Mouse (Mus musculus): Measurements from ENCODE around the gene Slit3. TPM values are rescaled to one million over a fixed set of nuclear protein-coding genes. Genes with fewer than 3 reads are reported as not detected.
A peak's percentile ranks its signal among the peaks of the same experiment; 100 is the strongest.

The Slit3 gene
- polyA plus RNA-seq, 1 experiment from 2014 or later: 15.0 TPM

DNA sequence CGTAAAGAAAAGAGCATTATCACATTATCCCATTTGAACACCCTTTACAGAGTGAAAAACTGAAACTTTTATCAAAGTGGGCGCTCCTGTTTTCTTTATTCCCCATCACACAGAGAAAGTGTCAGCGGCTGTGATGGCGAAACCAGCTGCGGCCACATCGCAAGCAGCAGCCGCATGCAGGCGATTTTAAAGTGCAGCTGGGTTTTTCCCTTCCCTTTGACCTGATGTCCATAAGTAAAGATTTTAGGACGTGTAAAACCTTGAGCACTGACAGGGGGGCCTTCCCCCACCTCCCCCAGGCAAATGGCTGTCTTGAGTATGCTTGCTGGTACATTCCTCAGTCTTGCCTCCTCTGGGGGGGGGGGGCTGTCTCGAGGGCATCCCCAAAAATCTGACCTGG, 266.8 kb downstream of the Slit3 start:
- H3K27ac ChIP-seq (replicated peaks): no peak overlapping the region
- peaks cover 18% of the 10 kb centered on the region for H3K27me3 ChIP-seq (ENCODE audit: low read depth, poor library complexity, severe bottlenecking)
- no peak overlapping the region for H3K4me3 ChIP-seq
- peaks cover 9% of the 10 kb centered on the region for H3K4me1 ChIP-seq
- DNase-seq (ENCODE audit: low spot score): no peak
- no peaks in the 10 kb centered on the region for H3K9me3 ChIP-seq (replicated peaks)
- no peaks in the 10 kb centered on the region for H3K36me3 ChIP-seq
- 84% methylated on average over 10 of the region's 10 CpGs for WGBS

DNA sequence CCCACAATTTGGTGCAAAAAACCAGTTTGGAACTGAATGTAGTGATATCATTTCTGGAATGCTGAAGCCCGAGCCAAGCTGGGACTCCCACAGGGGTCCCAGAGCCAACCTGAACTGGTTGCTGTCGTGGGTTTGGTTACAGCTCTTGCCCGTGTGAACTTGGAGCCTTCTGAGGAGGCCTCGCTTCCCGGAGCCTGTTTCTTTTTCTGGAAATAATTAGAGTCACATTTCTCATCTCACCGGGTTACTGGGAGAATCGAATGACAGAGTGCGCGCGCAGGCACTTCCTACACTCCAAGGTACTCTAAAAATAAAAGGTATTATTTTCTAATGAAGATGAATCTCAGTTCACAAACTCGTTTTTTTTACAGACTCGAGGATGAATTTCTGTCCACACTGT, 267.4 kb downstream of the Slit3 start:
- H3K4me1 ChIP-seq: peaks cover 9% of the 10 kb centered on the region
- no peaks in the 10 kb centered on the region for H3K9me3 ChIP-seq (replicated peaks)
- DNase-seq (ENCODE audit: low spot score): no peak
- peaks cover 13% of the 10 kb centered on the region for H3K27me3 ChIP-seq (ENCODE audit: low read depth, poor library complexity, severe bottlenecking)
- H3K36me3 ChIP-seq: no peaks in the 10 kb centered on the region
- no peak overlapping the region for H3K27ac ChIP-seq (replicated peaks)
- no peak overlapping the region for H3K4me3 ChIP-seq
- WGBS: 74% methylated on average over 12 of the region's 12 CpGs

DNA sequence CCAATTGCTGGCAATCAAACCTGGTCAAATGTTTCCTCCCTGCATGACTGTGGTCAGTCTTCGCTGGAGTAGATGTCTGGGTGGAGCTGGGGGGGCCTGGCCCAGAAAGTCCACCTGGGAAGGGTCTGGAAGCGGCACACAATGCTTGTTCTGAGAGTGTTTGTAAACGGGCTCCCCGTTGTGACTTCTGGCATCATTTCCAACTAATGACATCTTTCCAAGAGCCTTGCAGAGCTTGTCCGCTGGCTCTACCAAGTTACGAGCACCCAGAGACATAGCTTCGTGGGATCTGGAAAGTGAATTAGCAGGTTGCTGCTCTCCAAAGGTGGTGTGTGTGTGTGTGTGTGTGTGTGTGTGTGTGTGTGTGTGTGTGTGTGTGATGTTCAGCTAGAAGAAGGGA, 268.3 kb downstream of the Slit3 start:
- H3K9me3 ChIP-seq (replicated peaks): no peaks in the 10 kb centered on the region
- peaks cover 9% of the 10 kb centered on the region for H3K4me1 ChIP-seq
- no peak overlapping the region for H3K4me3 ChIP-seq
- no peak for DNase-seq (ENCODE audit: low spot score)
- H3K27me3 ChIP-seq (ENCODE audit: low read depth, poor library complexity, severe bottlenecking): peaks cover 7% of the 10 kb centered on the region
- no peak overlapping the region for H3K27ac ChIP-seq (replicated peaks)
- no peaks in the 10 kb centered on the region for H3K36me3 ChIP-seq
- WGBS: 92% methylated on average over 7 of the region's 7 CpGs

DNA sequence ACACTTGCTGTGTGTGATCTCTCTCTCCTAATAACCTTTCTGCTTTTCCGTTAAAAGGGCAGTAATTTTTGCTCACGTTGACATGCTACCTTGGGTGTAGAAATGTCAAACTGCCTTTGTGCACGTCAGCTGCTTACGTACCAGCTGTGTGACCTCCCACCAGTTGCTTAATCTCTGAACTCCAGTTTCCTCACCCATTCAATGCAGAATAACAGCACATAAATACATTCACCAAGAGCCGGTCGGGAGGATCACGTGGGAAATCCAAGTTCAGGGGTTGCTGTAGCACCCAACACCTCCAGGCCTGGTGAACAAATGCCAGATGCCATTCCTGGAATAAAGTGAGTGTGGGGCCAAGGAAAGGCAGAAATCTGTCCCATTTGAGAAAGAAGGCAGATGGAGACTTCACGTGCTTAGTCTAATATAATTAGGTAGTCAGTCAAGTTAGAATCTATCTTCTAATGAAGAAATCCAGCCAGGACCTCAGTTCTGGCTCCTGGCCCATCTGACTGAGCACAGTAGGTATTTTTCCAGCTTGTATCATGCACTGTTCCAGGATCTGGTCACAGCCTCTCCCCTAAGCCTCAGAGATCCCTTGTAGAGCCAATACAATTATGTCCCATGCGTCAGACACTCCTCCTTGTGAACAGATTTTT, 268.9 kb downstream of the Slit3 start:
- 87% methylated on average over 9 of the region's 9 CpGs for WGBS
- no peak overlapping the region for H3K27ac ChIP-seq (replicated peaks)
- H3K36me3 ChIP-seq: no peaks in the 10 kb centered on the region
- no peak for DNase-seq (ENCODE audit: low spot score)
- peaks cover 9% of the 10 kb centered on the region for H3K4me1 ChIP-seq
- H3K27me3 ChIP-seq (ENCODE audit: low read depth, poor library complexity, severe bottlenecking): peaks cover 6% of the 10 kb centered on the region
- H3K9me3 ChIP-seq (replicated peaks): no peaks in the 10 kb centered on the region
- no peak overlapping the region for H3K4me3 ChIP-seq

DNA sequence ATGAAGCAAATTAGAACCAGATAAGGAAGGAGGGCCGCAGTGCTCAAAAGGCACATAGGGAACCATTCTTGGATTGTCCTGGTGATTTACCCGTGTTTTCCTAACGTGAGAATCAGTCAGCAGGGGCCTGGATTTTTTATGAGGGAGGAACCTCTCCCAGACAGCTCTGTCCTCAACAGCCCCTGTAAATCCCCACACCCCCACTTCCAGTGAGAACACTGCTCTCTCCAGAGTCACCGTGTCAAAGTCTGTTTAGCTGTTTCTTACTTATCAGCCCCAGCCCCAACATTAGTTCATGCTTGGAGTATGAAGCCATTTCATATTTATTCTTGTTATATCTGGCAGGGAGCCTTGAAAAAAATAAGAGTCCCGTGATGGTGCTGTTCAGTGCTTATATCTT, 272.8 kb downstream of the Slit3 start:
- Histone ChIP-seq H3K4me1 (no peaks in the 10 kb centered on the region), H3K4me3 (no peak overlapping the region), H3K9me3 (replicated peaks) (no peaks in the 10 kb centered on the region), H3K27ac (replicated peaks) (no peak overlapping the region), H3K36me3 (no peaks in the 10 kb centered on the region), H3K27me3 (ENCODE audit: low read depth, poor library complexity, severe bottlenecking) (peaks cover 4% of the 10 kb centered on the region; the same call in 1 of the 2 replicates)
- WGBS: 71% methylated on average over 5 of the region's 5 CpGs
- DNase-seq (ENCODE audit: low spot score): no peak

DNA sequence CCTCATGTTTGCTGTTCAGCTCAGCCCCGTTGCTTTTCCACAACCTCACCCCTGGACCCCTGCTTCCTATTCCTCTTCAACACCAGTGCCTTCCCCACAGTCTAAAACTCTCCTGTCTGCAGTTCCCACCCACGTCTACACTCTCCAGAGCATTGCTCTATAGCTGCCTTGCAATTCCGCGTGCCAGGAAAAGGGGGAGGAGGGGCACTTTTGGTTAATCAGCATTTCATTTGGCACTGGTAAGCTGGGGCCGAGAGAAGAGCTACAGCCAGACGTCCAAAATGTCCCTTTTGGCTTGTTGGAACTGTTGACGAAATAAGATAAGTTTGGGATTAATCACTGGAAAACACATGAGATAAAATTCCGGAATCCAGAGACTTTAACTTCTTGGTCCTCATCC, 274.4 kb downstream of the Slit3 start:
- DNase-seq (ENCODE audit: low spot score): no peak
- Histone ChIP-seq H3K27me3 (ENCODE audit: low read depth, poor library complexity, severe bottlenecking) (peaks cover 4% of the 10 kb centered on the region; the same call in 1 of the 2 replicates), H3K9me3 (replicated peaks) (no peaks in the 10 kb centered on the region), H3K36me3 (no peaks in the 10 kb centered on the region), H3K4me1 (no peaks in the 10 kb centered on the region), H3K4me3 (no peak overlapping the region), H3K27ac (replicated peaks) (no peak overlapping the region)
- 80% methylated on average over 8 of the region's 8 CpGs for WGBS

DNA sequence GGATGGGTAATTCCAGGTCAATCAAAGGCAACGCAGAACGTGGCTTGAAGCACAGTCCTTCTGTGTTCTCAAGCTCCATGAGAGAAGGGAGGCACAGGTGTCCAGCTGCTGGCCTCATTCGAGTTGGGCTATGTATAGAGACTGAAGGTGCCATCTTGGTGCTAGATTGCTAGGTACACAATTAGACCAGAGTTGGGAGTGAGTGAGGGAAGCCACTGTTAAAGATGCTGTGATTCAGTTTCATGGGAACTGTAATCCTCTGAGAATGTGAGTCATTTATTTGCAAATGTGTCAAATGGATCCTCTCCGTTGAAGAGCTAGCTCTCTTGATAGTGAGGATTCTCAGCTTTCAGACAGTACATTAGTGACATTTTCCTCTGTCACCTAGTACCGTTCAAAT, 277.3 kb downstream of the Slit3 start:
- Histone ChIP-seq H3K4me1 (no peaks in the 10 kb centered on the region), H3K4me3 (no peak overlapping the region), H3K36me3 (no peaks in the 10 kb centered on the region), H3K27ac (replicated peaks) (no peak overlapping the region), H3K9me3 (replicated peaks) (no peaks in the 10 kb centered on the region), H3K27me3 (ENCODE audit: low read depth, poor library complexity, severe bottlenecking) (peaks cover 11% of the 10 kb centered on the region)
- no peak for DNase-seq (ENCODE audit: low spot score)
- WGBS: 90% methylated on average over 5 of the region's 5 CpGs

DNA sequence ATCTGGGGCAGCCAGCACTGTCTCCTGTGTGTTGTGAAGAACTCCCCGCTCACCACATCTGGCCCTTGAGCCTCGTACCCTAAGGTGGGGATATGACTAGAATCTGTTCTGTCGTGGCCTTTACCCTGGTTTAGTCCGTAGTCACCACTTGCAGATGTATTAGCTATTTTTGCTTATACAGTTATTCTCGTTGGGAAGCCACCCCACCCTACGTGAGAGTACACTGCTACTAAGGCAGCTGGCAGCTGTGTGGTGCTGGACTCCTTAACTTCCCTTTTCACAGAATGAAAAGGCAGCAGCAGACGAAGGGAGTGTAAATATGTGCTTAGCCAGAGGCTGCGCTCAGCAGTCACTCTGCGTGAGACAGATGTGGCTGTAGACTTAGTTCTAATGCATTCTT, 282.5 kb downstream of the Slit3 start:
- H3K27me3 ChIP-seq (ENCODE audit: low read depth, poor library complexity, severe bottlenecking): peaks cover 57% of the 10 kb centered on the region
- no peaks in the 10 kb centered on the region for H3K36me3 ChIP-seq
- 89% methylated on average over 9 of the region's 9 CpGs for WGBS
- no peaks in the 10 kb centered on the region for H3K9me3 ChIP-seq (replicated peaks)
- H3K27ac ChIP-seq (replicated peaks): 0 out of 2 replicates have a peak overlapping the region, but pooled peaks have one; percentile 9
- no peak for DNase-seq (ENCODE audit: low spot score)
- H3K4me1 ChIP-seq: peaks cover 18% of the 10 kb centered on the region
- H3K4me3 ChIP-seq: no peak overlapping the region

DNA sequence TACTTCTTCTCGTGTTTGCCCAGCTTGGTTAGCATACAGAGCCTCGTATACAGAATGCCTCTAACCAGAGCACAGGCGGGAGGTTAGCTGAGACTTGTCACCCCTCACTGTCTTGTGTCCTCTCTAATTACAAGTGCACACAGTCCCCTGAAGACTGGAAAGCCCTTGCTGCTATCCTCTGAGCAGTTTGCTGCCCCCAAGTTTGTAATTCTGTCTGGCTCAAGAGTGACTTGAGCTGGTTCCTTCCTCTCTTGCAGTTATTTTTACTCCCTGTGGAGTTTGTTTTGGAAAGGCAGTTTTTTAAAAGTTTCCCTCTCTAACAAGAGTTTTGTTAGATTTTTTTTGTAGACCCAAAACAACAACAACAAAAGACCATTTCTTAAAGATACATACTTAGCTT, 285.0 kb downstream of the Slit3 start:
- Histone ChIP-seq H3K27me3 (ENCODE audit: low read depth, poor library complexity, severe bottlenecking) (peaks cover 70% of the 10 kb centered on the region), H3K4me3 (no peak overlapping the region), H3K9me3 (replicated peaks) (no peaks in the 10 kb centered on the region), H3K27ac (replicated peaks) (no peak overlapping the region), H3K4me1 (peaks cover 18% of the 10 kb centered on the region), H3K36me3 (no peaks in the 10 kb centered on the region)
- DNase-seq (ENCODE audit: low spot score): no peak
- 29% methylated on average over 3 of the region's 3 CpGs for WGBS

DNA sequence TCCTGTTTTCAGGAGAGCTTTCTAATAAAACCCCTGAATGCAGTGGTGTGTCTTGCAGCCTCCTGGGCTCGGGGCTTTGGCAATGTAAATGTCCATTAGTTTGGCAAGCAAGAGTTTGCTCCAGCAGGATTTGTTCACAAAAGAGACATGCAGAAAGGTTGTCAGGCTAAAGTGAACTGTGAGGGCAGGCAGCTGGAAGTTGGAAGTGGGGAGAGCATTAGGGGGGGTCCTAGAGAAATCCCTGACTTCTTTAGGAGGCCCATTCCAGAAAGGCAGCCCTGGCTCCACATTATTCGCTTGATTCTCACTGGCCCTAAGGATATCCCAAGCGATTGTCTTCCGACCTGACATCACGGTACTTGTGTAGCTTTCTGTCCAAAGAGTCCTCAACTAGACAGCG, 285.5 kb downstream of the Slit3 start:
- Histone ChIP-seq H3K4me3 (no peak overlapping the region), H3K27me3 (ENCODE audit: low read depth, poor library complexity, severe bottlenecking) (peaks cover 70% of the 10 kb centered on the region), H3K36me3 (no peaks in the 10 kb centered on the region), H3K27ac (replicated peaks) (0 out of 2 replicates have a peak overlapping the region, but pooled peaks have one; percentile 13), H3K9me3 (replicated peaks) (no peaks in the 10 kb centered on the region), H3K4me1 (peaks cover 18% of the 10 kb centered on the region)
- no peak for DNase-seq (ENCODE audit: low spot score)
- WGBS: 59% methylated on average over 6 of the region's 6 CpGs

DNA sequence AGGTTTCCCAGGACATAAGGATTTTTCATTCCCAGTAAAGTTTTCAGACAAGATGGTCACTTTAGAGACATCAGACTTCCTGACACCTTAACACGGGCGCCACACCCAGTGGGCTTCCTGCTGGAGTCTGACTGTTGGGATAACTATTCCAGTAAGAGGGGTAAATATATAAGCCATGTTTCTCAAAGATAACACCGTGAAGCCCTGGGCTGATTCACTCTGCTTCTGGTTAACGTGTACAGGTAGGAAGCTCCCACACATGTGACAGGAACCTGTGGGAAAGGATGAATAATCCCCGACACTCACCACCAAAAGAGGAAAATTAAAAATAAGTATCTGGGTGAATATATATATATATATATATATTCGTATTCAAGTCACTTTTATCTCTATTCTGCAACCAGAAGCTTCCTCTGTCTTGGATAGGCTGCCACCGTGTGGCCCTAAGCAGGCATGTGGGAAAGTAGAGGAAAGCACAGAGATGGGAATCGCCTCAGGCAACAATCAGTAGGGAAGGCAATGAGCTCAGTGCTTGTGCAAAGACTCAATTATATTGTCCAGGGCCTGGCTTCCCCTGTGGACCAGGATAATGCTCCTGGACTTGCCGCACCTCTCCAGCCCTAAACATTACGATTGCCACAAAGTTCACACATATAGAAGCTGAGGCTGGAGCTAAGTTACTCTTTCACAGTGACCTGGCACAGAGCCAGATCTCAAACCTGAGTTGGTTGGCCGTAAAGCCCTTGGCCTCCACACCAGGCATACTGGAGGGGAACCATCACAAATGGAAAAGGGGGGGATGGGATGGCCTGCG, 286.5 kb downstream of the Slit3 start:
- no peak overlapping the region for H3K4me3 ChIP-seq
- peaks cover 18% of the 10 kb centered on the region for H3K4me1 ChIP-seq
- peaks cover 70% of the 10 kb centered on the region for H3K27me3 ChIP-seq (ENCODE audit: low read depth, poor library complexity, severe bottlenecking)
- peak; percentile 61 for DNase-seq (ENCODE audit: low spot score)
- WGBS: 72% methylated on average over 12 of the region's 12 CpGs
- H3K27ac ChIP-seq (replicated peaks): no peak overlapping the region
- no peaks in the 10 kb centered on the region for H3K9me3 ChIP-seq (replicated peaks)
- H3K36me3 ChIP-seq: no peaks in the 10 kb centered on the region

DNA sequence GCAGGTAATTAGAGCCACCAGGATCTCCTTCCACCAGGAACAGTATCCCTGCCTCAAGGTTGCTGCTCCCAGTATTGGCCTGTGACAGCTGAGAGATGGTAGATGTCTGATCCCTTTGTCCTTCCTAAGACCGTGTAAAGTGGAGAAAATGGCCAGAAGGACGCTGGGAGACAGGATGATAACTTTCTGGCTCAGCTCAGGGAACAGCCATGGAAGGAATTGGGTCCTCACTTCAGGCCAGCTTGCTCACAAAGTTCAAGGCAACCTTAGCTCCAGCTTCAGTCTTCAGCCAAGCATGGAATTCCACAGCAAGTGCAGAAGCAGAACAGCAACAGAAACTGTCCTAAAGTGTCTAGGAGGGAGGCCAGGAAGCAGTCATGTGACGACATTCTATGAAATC, 289.4 kb downstream of the Slit3 start:
- 77% methylated on average over 3 of the region's 3 CpGs for WGBS
- Histone ChIP-seq H3K27me3 (ENCODE audit: low read depth, poor library complexity, severe bottlenecking) (peaks cover 42% of the 10 kb centered on the region), H3K4me1 (peaks cover 18% of the 10 kb centered on the region), H3K9me3 (replicated peaks) (no peaks in the 10 kb centered on the region), H3K4me3 (no peak overlapping the region), H3K36me3 (no peaks in the 10 kb centered on the region), H3K27ac (replicated peaks) (no peak overlapping the region)
- DNase-seq (ENCODE audit: low spot score): no peak

DNA sequence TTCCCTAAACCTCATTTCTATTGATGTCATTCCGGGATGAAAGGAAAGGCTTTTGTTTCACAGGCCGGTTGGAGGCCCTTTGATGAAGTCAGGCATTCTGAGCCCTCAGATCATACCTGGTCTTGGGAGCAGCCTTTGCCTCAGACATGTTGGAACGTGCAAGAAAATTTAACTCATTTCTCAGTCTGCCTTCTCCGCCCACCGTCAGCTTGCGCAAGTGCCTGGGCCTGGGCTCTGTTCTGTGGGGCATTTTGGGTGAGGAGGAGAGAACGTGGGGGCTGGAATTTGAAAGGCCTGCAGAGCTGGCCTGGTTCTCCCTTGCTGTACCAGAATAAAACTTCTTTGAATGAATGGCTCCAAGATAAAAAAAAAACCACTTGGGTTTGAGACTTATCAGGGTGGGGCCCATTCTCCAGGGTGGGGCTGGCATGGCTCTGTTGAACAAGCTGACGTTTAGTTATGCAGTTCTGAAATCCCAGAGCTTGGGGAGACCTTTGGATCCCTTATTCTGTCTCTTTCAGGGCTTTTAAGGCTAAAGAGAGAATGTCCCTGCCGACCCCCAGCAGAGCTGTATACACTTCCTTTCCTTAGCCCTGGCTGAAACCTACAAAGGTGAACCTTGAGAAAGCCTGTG, 294.9 kb downstream of the Slit3 start:
- Histone ChIP-seq H3K4me3 (no peak overlapping the region), H3K4me1 (peaks cover 15% of the 10 kb centered on the region), H3K9me3 (replicated peaks) (no peaks in the 10 kb centered on the region), H3K27ac (replicated peaks) (no peak overlapping the region), H3K36me3 (no peaks in the 10 kb centered on the region), H3K27me3 (ENCODE audit: low read depth, poor library complexity, severe bottlenecking) (peaks cover 13% of the 10 kb centered on the region; the same call in 1 of the 2 replicates)
- no peak for DNase-seq (ENCODE audit: low spot score)
- WGBS: 51% methylated on average over 9 of the region's 9 CpGs

Data from midbrain, embryonic 10.5 days (tissue).